Mouse (Mus musculus) embryonic facial prominence, embryonic 12.5 days (tissue): ENCODE data around the gene Grap2. TPM values are rescaled to one million over a fixed set of nuclear protein-coding genes. Genes with fewer than 3 reads are reported as not detected.

Experiments used
- ATAC-seq: fragments of 200-750 bp; cut with Nextera tagmentation; 2 replicates; pipeline ENCODE4 v1.8.0; 2017; ENCODE audit not compliant: insufficient number of reproducible peaks, insufficient read depth, low FRiP score, low TSS enrichment
- H3K27ac ChIP-seq: fragments of 300-500 bp; sonication (generic); 2 replicates; pipeline ENCODE4 v1.5.1; 2016; ENCODE audit warnings: mild to moderate bottlenecking
- H3K27me3 ChIP-seq: fragments of 300-500 bp; sonication (generic); 2 replicates; pipeline ENCODE4 v1.6.1; 2016; ENCODE audit warnings: mild to moderate bottlenecking, moderate library complexity
- H3K36me3 ChIP-seq: fragments of 300-500 bp; sonication (generic); 2 replicates; pipeline ENCODE4 v1.6.1; 2016; ENCODE audit warnings: mild to moderate bottlenecking
- H3K4me1 ChIP-seq: fragments of 300-500 bp; sonication (generic); 2 replicates; pipeline ENCODE4 v1.6.1; 2016
- H3K4me2 ChIP-seq: fragments of 300-500 bp; sonication (generic); replicated peaks from 2 replicates; pipeline ENCODE4 v1.6.1; 2016; ENCODE audit warnings: mild to moderate bottlenecking, moderate library complexity
- H3K4me3 ChIP-seq: fragments of 300-500 bp; sonication (generic); 2 replicates; pipeline ENCODE4 v1.5.1; 2016; ENCODE audit warnings: mild to moderate bottlenecking
- H3K9ac ChIP-seq: fragments of 300-500 bp; sonication (generic); 2 replicates; pipeline ENCODE4 v1.6.1; 2016; ENCODE audit warnings: mild to moderate bottlenecking, moderate library complexity
- H3K9me3 ChIP-seq: fragments of 300-500 bp; sonication (generic); 2 replicates; pipeline ENCODE4 v1.6.1; 2016; ENCODE audit warnings: mild to moderate bottlenecking, moderate library complexity
- WGBS: fragments of 180-500 bp; shearing (Covaris S2); methylation state at CpG from one replicate; pipeline ENCODE4 v1.1.7; 2016; 5-methylcytosine and 5-hydroxymethylcytosine counted together
- polyA plus RNA-seq: library from polyadenylated mRNA; unstranded; fragments of >200 nt; fragmentation: Nextera tagmentation; extraction: Ambion mirVana; gene quantifications from 2 replicates; pipeline ENCODE4 v1.2.1, GENCODE M21; 2016

The Grap2 gene
- polyA plus RNA-seq, 1 experiment from 2014 or later = 4.0 TPM

DNA sequence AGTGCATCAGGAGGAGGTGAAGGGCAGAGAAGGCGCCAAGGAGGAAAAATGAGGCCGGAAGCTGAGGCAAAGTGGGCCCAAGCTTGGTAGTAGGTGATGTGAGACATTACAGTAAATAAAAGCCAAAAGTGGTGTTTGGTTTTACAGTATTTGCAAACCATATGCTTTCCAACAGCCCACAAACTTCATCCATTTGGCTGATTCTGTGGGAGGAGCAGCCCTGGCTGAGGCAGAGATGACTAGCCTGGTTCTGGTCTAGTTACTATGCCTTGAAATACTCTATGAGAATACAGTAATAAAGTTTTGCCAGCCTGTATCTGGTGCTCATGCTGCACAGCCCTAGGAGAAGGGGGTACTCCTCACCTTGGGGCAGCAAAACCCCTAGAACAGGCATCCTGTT is 78.0 kb downstream of the Grap2 start:
- H3K9me3 ChIP-seq = no peaks in the 10 kb centered on the region
- no peaks in the 10 kb centered on the region for H3K36me3 ChIP-seq
- H3K4me3 ChIP-seq = no peak overlapping the region
- H3K27me3 ChIP-seq = no peaks in the 10 kb centered on the region
- H3K27ac ChIP-seq = no peak overlapping the region
- WGBS = 68% methylated on average over 2 of the region's 2 CpGs
- no peaks in the 10 kb centered on the region for H3K4me1 ChIP-seq
- ATAC-seq = no peak
- no peak overlapping the region for H3K4me2 ChIP-seq
- no peak overlapping the region for H3K9ac ChIP-seq

DNA sequence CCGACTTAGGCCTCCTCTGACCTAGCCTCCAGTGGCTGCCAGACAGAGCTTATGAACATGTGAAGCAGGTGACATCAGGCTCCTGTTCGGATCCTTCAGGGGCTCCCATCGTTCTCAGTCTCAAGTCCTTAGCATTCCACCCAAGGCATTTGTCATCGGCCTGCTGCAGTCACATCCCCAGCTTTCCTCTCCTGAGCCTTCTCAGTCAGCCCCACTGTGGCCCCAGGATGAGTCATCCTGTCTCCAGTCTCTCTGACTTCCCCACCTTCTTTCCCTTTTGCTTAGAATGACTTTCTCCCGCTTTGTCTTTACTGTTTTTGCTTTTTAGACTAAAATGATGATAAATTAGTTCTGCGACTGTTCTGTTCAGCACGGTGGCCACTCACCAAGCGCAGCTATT is 81.5 kb downstream of the Grap2 start:
- Histone ChIP-seq H3K4me2 (no peak overlapping the region), H3K27ac (no peak overlapping the region), H3K4me1 (no peaks in the 10 kb centered on the region), H3K27me3 (no peaks in the 10 kb centered on the region), H3K9ac (no peak overlapping the region), H3K36me3 (no peaks in the 10 kb centered on the region), H3K4me3 (no peak overlapping the region), H3K9me3 (no peaks in the 10 kb centered on the region)
- ATAC-seq = no peak
- WGBS = 74% methylated on average over 8 of the region's 8 CpGs

DNA sequence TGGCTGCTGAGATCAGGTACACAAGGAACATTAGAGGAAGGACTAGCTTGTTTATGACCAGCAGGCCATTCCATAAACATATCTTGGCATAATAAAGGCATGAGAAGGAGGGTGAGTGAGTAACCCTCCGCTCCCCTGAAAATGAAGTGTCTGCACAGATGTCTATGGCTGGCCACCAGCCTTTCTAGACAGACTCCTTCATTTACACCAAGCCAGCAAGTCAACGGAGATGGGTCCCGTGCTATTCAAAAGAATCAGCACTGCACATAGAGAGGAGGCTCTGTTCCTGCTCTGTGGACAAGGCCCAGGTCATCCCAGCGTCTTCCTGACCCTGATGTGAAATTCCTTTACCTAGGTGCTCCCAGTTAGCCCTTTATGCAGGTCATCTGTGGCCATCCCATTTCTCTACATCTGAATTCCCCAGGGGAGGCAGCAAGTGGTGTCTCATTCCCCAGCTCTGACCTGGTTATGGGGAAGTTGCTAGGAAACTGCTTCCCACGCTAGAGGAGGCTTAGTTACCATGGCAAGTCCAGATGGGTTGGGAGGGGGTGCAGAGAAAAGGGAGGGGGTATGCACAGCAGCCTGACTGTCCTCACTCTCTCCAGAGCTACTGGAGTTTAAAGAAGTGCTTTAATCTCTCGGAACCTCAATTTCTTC is 86.5 kb downstream of the Grap2 start:
- Histone ChIP-seq H3K9ac (no peak overlapping the region), H3K4me1 (no peaks in the 10 kb centered on the region), H3K27ac (no peak overlapping the region), H3K4me2 (no peak overlapping the region), H3K4me3 (no peak overlapping the region), H3K36me3 (no peaks in the 10 kb centered on the region), H3K9me3 (no peaks in the 10 kb centered on the region), H3K27me3 (no peaks in the 10 kb centered on the region)
- 66% methylated on average over 6 of the region's 6 CpGs for WGBS
- ATAC-seq = no peak

DNA sequence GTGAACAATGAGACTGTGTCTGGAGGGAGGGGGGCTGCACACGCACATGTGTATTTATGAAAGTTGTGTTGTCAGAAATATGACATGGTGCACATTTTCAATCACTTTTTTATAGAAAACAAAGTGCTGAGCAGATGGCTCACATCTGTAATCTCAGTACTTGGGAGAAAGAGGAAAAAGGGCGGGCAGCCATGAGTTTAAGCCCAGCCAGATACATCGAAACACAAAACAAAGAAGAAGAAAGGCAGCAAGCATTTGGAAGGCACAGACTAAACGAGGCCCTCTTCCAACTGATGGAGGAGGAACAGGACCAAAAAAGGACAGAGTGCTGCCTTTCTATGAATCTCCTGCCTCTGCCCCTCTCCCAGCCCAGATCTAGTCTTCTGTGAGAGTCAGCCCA is 88.6 kb downstream of the Grap2 start:
- no peak overlapping the region for H3K27ac ChIP-seq
- H3K4me3 ChIP-seq = no peak overlapping the region
- 58% methylated on average over 4 of the region's 4 CpGs for WGBS
- no peaks in the 10 kb centered on the region for H3K4me1 ChIP-seq
- H3K4me2 ChIP-seq = no peak overlapping the region
- H3K9ac ChIP-seq = no peak overlapping the region
- no peaks in the 10 kb centered on the region for H3K9me3 ChIP-seq
- H3K27me3 ChIP-seq = no peaks in the 10 kb centered on the region
- no peak for ATAC-seq
- no peaks in the 10 kb centered on the region for H3K36me3 ChIP-seq

DNA sequence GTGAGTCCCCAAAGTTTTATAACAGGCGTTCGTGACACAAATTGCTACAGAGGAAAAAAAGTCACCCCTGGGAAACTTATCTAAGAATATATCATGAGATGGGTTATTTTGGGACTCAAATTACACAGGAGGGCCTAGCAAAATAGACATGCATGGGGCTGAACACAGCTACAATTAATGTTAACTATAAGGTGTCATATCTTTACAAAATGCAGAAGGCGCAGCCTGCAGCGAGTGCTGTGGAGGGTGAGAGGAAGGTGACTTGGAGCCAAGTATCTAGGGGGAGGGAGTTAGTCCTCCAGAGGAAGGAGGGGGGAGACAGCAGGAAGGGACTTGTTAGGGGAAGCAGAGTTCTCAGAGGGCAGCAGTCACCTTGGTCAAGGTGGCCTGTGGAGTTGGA is 92.0 kb downstream of the Grap2 start:
- H3K27me3 ChIP-seq = no peaks in the 10 kb centered on the region
- H3K4me2 ChIP-seq = no peak overlapping the region
- no peaks in the 10 kb centered on the region for H3K9me3 ChIP-seq
- H3K27ac ChIP-seq = no peak overlapping the region
- H3K4me3 ChIP-seq = no peak overlapping the region
- no peaks in the 10 kb centered on the region for H3K4me1 ChIP-seq
- WGBS = 73% methylated on average over 4 of the region's 4 CpGs
- no peak overlapping the region for H3K9ac ChIP-seq
- no peak for ATAC-seq
- H3K36me3 ChIP-seq = no peaks in the 10 kb centered on the region

DNA sequence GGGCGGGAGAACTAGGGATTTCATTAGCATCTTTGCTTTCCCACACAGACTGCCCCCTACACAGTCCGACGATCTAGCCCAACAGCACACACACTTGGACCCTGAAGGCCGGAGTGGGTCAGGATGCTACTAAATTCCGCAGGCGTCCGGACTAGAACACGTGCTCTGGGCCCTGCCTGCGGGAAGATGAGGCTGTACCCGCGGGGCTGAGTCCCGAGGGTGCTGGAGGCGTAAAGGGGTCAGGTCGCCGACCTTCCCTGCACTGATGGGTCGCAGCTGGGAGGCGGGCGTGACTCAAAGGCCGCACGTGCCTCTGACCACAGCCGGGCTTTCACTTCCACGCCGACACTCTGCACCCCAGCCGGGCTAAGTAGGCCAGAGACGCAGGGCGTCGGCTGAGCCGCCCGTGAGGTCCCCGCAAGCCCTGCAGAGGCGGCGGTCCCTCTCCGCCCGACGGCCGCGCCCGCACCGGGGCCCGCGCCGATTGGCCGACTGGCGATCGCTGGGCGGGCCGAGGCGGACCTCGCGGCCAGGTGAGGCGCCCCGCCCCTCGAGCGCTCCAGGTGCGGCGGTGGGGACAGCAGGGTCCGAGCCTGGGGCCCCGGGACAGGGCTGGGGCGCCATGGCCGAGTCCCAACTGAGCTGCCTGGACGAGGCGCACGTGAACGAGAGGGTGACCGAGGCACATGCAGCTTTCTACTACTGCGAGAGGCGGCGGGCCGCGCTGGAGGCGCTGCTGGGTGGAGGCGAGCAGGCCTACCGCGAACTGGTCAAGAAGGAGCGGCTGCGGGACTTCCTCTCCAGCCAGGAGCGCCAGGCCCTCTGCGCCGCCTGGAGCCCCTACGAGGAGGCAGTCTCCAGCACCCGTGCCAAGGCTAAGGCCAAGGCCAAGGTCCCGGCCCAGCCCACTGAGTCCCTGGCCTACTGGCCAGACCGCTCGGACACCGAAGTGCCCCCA is 99.2 kb downstream of the Grap2 start, which contains the start of gene Fam83f:
TSS of gene Fam83f (plus strand) at position 553 of the 958 bp plus-strand sequence.
- no peak within 1 kb of the TSS for H3K27ac ChIP-seq
- peak within 1 kb of the TSS; percentile 28 for H3K9ac ChIP-seq
- WGBS = 5% methylated on average over 85 of the region's 85 CpGs
- H3K9me3 ChIP-seq = no peaks in the 10 kb centered on the region
- 0 out of 2 replicates have a peak, but pooled peaks cover 9% of the 10 kb centered on the region for H3K4me1 ChIP-seq
- no peaks in the 10 kb centered on the region for H3K36me3 ChIP-seq
- peak within 1 kb of the TSS; percentile 63 for H3K4me2 ChIP-seq
- ATAC-seq = peak; percentile 64
- peaks cover 37% of the 10 kb centered on the region for H3K27me3 ChIP-seq
- H3K4me3 ChIP-seq = peak within 1 kb of the TSS; percentile 39

DNA sequence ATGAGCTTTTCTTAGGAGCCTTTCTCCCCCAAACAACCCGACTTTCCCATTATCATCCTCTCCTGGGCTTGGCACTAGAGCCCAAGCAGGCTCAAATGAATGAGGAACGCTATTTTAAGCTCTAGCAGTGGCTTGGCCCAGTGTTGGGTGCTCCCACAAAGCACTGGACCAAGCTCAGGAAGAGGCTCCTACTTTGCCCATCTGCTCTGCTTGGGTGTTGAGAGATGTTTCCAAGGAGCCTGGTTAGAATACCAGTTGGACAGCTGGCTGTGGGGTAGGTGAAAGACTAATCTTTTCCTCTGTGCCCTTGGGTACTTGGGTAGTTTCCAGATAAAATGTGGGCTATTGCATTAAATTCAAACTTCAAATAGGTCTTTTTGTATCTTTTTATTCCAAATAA is 100.4 kb downstream of the Grap2 start:
- H3K27ac ChIP-seq = no peak overlapping the region
- H3K4me3 ChIP-seq = no peak overlapping the region
- no peaks in the 10 kb centered on the region for H3K36me3 ChIP-seq
- no peak overlapping the region for H3K4me2 ChIP-seq
- H3K27me3 ChIP-seq = peaks cover 37% of the 10 kb centered on the region
- WGBS = 78% methylated on average over 2 of the region's 2 CpGs
- H3K9me3 ChIP-seq = no peaks in the 10 kb centered on the region
- 0 out of 2 replicates have a peak, but pooled peaks cover 9% of the 10 kb centered on the region for H3K4me1 ChIP-seq
- H3K9ac ChIP-seq = no peak overlapping the region
- no peak for ATAC-seq

DNA sequence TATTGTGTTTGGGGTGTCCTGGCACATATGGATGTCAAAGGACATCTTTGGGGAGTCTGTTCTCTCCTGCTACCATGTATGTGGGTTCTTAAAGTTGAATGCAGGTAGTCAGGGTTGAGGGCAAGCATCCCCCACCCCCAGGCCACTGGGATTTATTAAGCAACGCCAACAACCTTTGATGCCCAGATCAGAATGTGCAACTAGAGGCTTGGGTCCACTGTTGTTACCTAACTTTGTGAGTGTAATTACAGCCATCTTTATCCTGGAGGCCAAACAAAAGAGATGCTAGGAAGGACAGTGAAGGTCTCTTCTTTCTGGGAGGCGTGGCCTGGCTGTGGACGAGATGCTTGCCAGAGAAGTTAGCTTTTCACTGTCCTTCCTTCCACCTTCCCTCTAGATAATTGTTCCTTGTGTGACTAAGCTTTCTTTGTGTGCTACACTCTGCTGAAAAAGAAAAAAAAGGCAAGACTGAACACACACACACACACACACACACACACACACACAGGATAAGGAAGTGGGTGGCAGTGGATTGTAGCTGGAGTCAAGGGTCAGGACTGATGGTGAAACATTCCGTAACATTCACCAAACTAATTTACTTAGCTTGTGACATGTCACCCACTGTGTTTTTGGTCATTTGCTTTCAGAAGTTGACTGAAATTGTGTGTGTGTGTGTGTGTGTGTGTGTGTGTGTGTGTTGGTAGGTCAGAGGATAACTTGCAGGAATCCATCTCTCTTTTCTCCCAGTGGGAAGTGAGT is 101.1 kb downstream of the Grap2 start:
- 63% methylated on average over 4 of the region's 4 CpGs for WGBS
- Histone ChIP-seq H3K9ac (no peak overlapping the region), H3K9me3 (no peaks in the 10 kb centered on the region), H3K4me3 (no peak overlapping the region), H3K4me1 (0 out of 2 replicates have a peak, but pooled peaks cover 9% of the 10 kb centered on the region), H3K27ac (no peak overlapping the region), H3K27me3 (peaks cover 37% of the 10 kb centered on the region), H3K4me2 (no peak overlapping the region), H3K36me3 (no peaks in the 10 kb centered on the region)
- no peak for ATAC-seq

DNA sequence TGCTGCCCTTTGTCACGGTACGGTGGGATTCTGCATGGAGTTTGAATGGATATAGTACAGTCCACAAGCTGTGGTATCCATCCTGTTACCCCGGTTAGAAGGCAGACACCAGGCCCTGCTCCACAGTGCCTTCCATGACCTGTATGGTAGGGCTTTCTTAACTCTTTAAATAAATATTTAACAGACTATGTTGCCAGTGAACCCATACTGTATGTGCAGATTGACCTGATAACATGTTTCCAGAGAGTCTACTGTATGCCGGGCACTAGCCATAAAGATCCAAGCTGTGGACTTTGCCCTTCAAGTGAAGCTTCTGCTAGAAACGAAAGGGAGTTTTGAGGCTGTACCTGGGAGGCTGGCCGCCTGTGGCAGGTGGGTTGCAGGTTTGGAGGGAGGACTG is 102.3 kb downstream of the Grap2 start:
- Histone ChIP-seq H3K27ac (no peak overlapping the region), H3K4me3 (no peak overlapping the region), H3K9ac (no peak overlapping the region), H3K4me1 (peaks cover 12% of the 10 kb centered on the region; the same call in 1 of the 2 replicates), H3K36me3 (no peaks in the 10 kb centered on the region), H3K4me2 (no peak overlapping the region), H3K27me3 (peaks cover 35% of the 10 kb centered on the region), H3K9me3 (no peaks in the 10 kb centered on the region)
- no peak for ATAC-seq
- whole genome bisulfite sequencing = 81% methylated on average over 6 of the region's 6 CpGs

DNA sequence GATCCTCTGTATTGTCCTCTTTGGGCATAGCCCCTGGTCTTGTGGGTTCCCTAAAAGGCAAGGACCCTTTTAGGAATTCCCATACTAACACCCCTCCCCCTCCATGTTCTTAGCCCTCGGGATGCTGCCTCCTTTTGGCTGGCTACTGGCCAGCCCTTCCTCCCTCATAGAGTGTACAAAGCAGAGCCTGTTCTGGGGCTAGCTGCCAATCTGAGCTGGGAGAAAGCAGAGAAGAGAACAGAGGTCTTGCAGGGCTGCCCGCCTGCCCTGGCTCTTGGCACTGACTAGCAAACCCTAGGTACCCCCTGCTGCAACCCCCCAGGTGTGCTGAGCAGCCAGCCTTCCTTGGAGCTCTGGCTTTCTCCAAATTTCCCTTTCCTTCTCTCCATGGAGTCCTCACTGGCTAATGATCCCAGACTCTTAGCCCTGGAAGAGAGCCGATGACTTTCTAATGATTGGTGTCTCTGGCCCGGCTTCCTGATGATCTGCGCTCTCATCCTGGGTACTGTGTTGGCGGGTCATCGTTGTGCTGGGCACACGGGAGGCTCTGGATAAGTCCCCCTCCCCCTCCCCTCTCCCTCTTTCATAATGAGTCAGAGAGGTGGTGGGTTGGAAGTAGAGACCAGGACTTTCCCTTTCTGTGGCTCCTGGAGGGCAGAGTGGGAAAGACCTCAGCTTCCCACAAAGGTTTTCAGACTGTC is 107.3 kb downstream of the Grap2 start:
- 44% methylated on average over 8 of the region's 8 CpGs for WGBS
- Histone ChIP-seq H3K36me3 (no peaks in the 10 kb centered on the region), H3K27me3 (no peaks in the 10 kb centered on the region), H3K9me3 (no peaks in the 10 kb centered on the region), H3K27ac (peak overlapping the region; percentile 20; the same call in 1 of the 2 replicates), H3K4me1 (peaks cover 12% of the 10 kb centered on the region; the same call in 1 of the 2 replicates), H3K9ac (no peak overlapping the region), H3K4me2 (no peak overlapping the region), H3K4me3 (no peak overlapping the region)
- ATAC-seq = peak; percentile 44; the same call in 1 of the 2 replicates
